Mouse (Mus musculus): Measurements from ENCODE around the gene Syngr1.
A peak's percentile ranks its signal among the peaks of the same experiment; 100 is the strongest.
"Not testable (repeated sequence)": the region's sequence is repeated elsewhere in the genome, so short reads cannot be mapped to it uniquely, and the experiment has no call there.

Gene Syngr1

GRCm38 (mm10) chr15:80115866-80116794, 25.0 kb downstream of the Syngr1 start:
- peak; percentile 60 for DNase-seq (ENCODE audit: low read depth, low spot score)

DNA sequence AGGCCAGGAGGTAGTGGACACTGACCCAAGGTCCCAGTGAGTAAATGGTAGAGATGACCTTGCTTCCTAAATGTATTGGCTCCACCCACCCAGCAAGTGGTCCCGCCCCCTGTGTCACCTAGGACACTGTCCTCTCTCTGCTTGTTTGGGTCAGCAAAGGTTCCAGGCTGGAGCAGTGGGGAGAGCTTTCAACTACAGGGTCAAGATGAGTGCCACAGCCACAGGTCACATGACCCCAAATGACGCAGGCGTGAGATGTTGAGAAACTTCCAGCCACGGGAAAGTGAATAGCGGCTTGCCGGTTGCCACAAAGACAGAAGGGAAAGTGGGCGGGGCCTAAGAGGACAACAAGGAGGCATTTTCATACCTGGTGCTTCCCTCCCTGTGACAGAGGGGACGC, 26.0 kb downstream of the Syngr1 start:
- peak; percentile 78 for DNase-seq (ENCODE audit: low read depth, low spot score)

DNA sequence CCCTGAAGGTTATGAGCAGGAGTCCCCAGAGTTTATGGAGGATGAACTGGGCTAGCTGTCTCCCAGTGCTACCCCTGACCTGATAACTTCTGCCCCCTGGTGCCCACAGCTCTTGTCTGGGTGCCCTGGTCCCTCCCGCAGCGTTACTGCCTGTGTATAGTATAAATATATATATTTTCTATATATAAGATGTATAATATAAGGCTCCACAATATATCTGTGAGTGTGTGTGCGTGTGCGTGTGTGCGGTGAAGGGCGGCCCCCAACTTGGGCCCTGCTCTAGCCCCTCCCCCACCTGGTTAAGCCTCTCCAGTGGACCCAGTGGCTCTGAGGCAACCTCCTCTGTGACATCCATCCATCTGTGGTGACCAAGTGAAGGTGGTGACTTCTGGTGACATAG, 27.9 kb downstream of the Syngr1 start:
- no peak for DNase-seq (ENCODE audit: low read depth, low spot score)

GRCm38 (mm10) chr15:80121721-80122325, 30.7 kb downstream of the Syngr1 start:
- DNase-seq (ENCODE audit: low read depth, low spot score) = no peak

DNA sequence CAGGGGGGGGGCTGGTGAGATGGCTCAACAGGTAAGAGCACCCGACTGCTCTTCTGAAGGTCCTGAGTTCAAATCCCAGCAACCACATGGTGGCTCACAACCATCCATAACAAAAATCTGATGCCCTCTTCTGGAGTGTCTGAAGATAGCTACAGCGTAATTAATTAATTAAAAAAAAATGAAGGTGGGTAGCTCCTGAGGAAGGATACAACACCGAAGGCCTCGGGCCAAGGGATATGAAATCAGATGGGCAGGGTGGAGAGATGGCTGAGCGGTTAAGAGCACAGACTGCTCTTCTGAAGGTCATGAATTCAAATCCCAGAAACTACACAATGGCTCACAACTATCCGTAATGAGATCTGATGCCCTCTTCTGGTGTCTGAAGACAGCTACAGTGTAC, 31.3 kb downstream of the Syngr1 start:
- not testable (repeated sequence) for DNase-seq (ENCODE audit: low read depth, low spot score)

GRCm38 (mm10) chr15:80124651-80125050, 33.5 kb downstream of the Syngr1 start:
- DNase-seq (ENCODE audit: low read depth, low spot score) = no peak

- peak; percentile 62 for DNase-seq (ENCODE audit: low read depth, low spot score)
These were observed 36.1 kb downstream of the Syngr1 start for GRCm38 (mm10) chr15:80127191-80127590.

DNA sequence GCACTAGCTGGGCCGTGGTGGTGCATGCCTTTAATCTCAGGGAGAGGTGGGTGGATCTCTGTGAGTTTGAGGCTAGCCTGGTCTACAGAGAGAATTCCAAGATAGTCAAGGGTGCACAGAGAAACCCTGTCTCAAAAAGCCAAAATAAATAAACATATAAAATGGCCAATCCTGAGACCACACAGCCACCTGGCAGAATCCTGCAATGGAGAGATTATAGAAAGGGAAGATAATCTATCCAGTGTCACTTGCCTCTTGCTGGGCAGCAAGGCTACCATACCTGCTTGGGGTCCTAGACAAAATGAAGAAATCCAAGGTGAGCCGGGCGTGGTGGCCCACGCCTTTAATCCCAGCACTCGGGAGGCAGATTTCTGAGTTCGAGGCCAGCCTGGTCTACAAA, 38.8 kb downstream of the Syngr1 start:
- DNase-seq (ENCODE audit: low read depth, low spot score) = no peak

DNA sequence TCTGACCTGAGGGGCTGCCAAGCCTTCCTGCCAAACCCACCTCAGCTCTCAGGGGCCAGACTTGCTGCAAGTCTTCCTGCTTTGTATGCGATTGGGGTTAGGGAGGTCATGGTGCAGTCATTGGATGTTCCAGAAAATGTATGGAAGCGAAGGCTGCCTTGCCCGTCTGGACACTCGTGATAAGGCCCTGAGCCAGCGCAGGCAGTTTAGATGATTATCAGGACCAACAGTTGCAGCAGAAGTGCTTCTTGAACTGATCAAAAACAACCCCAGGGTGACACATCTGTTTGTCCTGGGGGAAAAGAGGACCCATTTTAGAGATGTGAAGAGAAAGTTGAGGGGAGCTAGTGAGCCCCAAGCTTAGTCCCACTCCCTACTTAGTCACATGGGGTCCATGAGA, 39.6 kb downstream of the Syngr1 start:
- no peak for DNase-seq (ENCODE audit: low read depth, low spot score)

- no peak for DNase-seq (ENCODE audit: low read depth, low spot score)
These were observed 40.3 kb downstream of the Syngr1 start for GRCm38 (mm10) chr15:80131421-80131820.

DNA sequence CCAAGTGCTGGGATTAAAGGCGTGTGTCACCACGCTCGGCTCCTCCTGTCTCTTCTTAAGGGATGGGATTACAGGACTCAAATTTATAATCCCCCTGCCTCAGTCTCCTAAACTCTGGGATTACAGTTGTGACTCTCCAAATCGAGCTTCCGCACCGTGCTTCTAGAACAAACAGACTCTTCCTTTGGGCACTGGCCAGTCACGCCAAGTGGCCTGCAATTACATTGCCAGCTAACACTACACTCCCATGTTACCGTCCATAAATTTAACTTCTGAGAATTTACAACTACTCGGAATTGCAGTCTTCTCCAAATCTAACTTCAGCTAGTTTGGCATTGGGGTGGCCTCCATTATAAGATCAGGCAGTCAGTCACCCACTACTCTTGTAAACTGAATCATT, 41.3 kb downstream of the Syngr1 start:
- no peak for DNase-seq (ENCODE audit: low read depth, low spot score)

- peak; percentile 94 for DNase-seq (ENCODE audit: low read depth, low spot score)
These were observed 42.0 kb downstream of the Syngr1 start, which contains the start of gene Tab1 for GRCm38 (mm10) chr15:80132993-80133586. Gene Tab1 (plus strand): TSS chr15:80133127.

GRCm38 (mm10) chr15:80133682-80134449, 42.7 kb downstream of the Syngr1 start:
- DNase-seq (ENCODE audit: low read depth, low spot score) = no peak

DNA sequence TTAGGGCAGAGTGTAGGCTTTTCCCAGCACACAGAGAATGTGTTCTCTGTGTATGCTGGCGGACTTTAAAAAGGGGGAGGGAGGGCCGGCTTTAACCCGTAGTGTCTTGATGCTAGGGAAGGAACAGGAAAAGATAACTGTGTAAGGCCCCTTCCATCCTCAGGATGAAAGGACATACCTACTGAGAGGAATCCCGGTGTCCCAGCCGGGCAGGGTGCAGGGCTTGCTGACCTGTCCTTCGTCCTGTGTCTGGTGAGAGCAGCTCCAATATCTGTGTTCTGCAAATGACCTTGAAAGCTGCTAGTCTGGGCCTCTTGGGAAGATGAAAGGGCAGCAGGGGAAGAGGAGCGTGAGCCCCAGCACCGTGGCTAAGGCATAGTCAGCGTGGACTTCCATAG, 43.3 kb downstream of the Syngr1 start:
- no peak for DNase-seq (ENCODE audit: low read depth, low spot score)

- no peak for DNase-seq (ENCODE audit: low read depth, low spot score)
These were observed 44.4 kb downstream of the Syngr1 start for GRCm38 (mm10) chr15:80135499-80135898.

GRCm38 (mm10) chr15:80136645-80137044, 45.5 kb downstream of the Syngr1 start:
- DNase-seq (ENCODE audit: low read depth, low spot score) = no peak

GRCm38 (mm10) chr15:80137945-80138791, 47.0 kb downstream of the Syngr1 start:
- DNase-seq (ENCODE audit: low read depth, low spot score) = no peak

- no peak for DNase-seq (ENCODE audit: low read depth, low spot score)
These were observed 49.2 kb downstream of the Syngr1 start for GRCm38 (mm10) chr15:80140302-80140701.

- DNase-seq (ENCODE audit: low read depth, low spot score) = no peak
These were observed 49.7 kb downstream of the Syngr1 start for GRCm38 (mm10) chr15:80140878-80141277.

GRCm38 (mm10) chr15:80142130-80142529, 51.0 kb downstream of the Syngr1 start:
- peak; percentile 71 for DNase-seq (ENCODE audit: low read depth, low spot score)

DNA sequence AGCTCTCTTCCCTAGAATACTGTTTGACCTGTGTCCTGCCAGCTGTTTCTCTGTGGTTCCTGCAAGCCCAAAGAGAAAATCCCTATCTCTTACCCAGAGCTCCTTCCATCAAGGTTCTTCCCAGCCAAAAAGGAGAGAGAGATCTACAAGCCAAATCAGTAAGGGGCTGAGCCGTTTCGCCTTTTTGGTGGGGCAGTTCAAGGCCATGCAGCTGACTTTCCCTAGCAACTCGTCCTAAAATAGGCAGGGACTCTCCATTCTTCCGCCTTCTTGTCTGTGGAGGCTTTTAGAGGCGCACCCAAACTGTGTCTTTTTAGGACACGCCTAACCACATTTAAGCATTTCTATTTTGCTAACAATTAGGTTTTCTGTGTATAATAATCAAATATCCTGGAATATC, 52.6 kb downstream of the Syngr1 start:
- DNase-seq (ENCODE audit: low read depth, low spot score) = peak; percentile 64
